Mouse (Mus musculus): Measurements from ENCODE around the gene Gata2. TPM values are rescaled to one million over a fixed set of nuclear protein-coding genes. Genes with fewer than 3 reads are reported as not detected.
A peak's percentile ranks its signal among the peaks of the same experiment; 100 is the strongest.
"Not testable (repeated sequence)": the region's sequence is repeated elsewhere in the genome, so short reads cannot be mapped to it uniquely, and the experiment has no call there.

Gata2 gene
- polyA plus RNA-seq (2015; fragmentation: Nextera tagmentation; extraction: Ambion mirVana): 66.3 and 68.9 TPM in 2 replicates

GRCm38 (mm10) chr6:88193433-88194052 lies at the start of gene Gata2:
Gata2 (plus strand) TSS chr6:88193891.
- no peak for ATAC-seq (ENCODE audit: low FRiP score, low TSS enrichment)
- Histone ChIP-seq H3K27me3 (ENCODE audit: insufficient read depth, low read length) (peaks cover 100% of the 10 kb centered on the region), H3K9me3 (ENCODE audit: low read length) (no peaks in the 10 kb centered on the region), H3K9ac (replicated peaks; ENCODE audit: low read length) (peak within 1 kb of the TSS; percentile 53), H3K4me2 (replicated peaks; ENCODE audit: low read depth, low read length) (peak within 1 kb of the TSS; percentile 79), H3K27ac (ENCODE audit: low read length) (no peak within 1 kb of the TSS), H3K36me3 (ENCODE audit: insufficient read depth, low read length) (no peaks in the 10 kb centered on the region), H3K4me1 (ENCODE audit: insufficient read depth, low read length) (peaks cover 39% of the 10 kb centered on the region), H3K4me3 (ENCODE audit: low read length) (peak within 1 kb of the TSS; percentile 44)
- 2% methylated on average over 55 of the region's 57 CpGs for WGBS

GRCm38 (mm10) chr6:88145793-88146192 lies 47.9 kb upstream of the Gata2 start:
- H3K27ac ChIP-seq (ENCODE audit: low read length): no peak overlapping the region
- H3K4me3 ChIP-seq (ENCODE audit: low read length): no peak overlapping the region
- ATAC-seq (ENCODE audit: low FRiP score, low TSS enrichment): 0 out of 2 replicates have a peak, but pooled peaks have one; percentile 11
- no peaks in the 10 kb centered on the region for H3K36me3 ChIP-seq (ENCODE audit: insufficient read depth, low read length)
- no peaks in the 10 kb centered on the region for H3K27me3 ChIP-seq (ENCODE audit: insufficient read depth, low read length)
- no peak overlapping the region for H3K9ac ChIP-seq (replicated peaks; ENCODE audit: low read length)
- WGBS: 67% methylated on average over 4 of the region's 4 CpGs
- H3K9me3 ChIP-seq (ENCODE audit: low read length): no peaks in the 10 kb centered on the region
- peaks cover 2% of the 10 kb centered on the region; the same call in 1 of the 2 replicates for H3K4me1 ChIP-seq (ENCODE audit: insufficient read depth, low read length)
- H3K4me2 ChIP-seq (replicated peaks; ENCODE audit: low read depth, low read length): no peak overlapping the region

GRCm38 (mm10) chr6:88146576-88146975 lies 47.1 kb upstream of the Gata2 start:
- no peaks in the 10 kb centered on the region for H3K36me3 ChIP-seq (ENCODE audit: insufficient read depth, low read length)
- no peak overlapping the region for H3K4me2 ChIP-seq (replicated peaks; ENCODE audit: low read depth, low read length)
- no peak for ATAC-seq (ENCODE audit: low FRiP score, low TSS enrichment)
- no peak overlapping the region for H3K4me3 ChIP-seq (ENCODE audit: low read length)
- H3K27me3 ChIP-seq (ENCODE audit: insufficient read depth, low read length): no peaks in the 10 kb centered on the region
- H3K27ac ChIP-seq (ENCODE audit: low read length): 0 out of 2 replicates have a peak overlapping the region, but pooled peaks have one; percentile 6
- whole genome bisulfite sequencing: 69% methylated on average over 8 of the region's 8 CpGs
- H3K9me3 ChIP-seq (ENCODE audit: low read length): no peaks in the 10 kb centered on the region
- H3K4me1 ChIP-seq (ENCODE audit: insufficient read depth, low read length): no peaks in the 10 kb centered on the region
- H3K9ac ChIP-seq (replicated peaks; ENCODE audit: low read length): no peak overlapping the region

- no peaks in the 10 kb centered on the region for H3K9me3 ChIP-seq (ENCODE audit: low read length)
- no peaks in the 10 kb centered on the region for H3K36me3 ChIP-seq (ENCODE audit: insufficient read depth, low read length)
- H3K4me1 ChIP-seq (ENCODE audit: insufficient read depth, low read length): no peaks in the 10 kb centered on the region
- H3K27ac ChIP-seq (ENCODE audit: low read length): peak overlapping the region; percentile 6; the same call in 1 of the 2 replicates
- no peak overlapping the region for H3K4me2 ChIP-seq (replicated peaks; ENCODE audit: low read depth, low read length)
- H3K9ac ChIP-seq (replicated peaks; ENCODE audit: low read length): no peak overlapping the region
- ATAC-seq (ENCODE audit: low FRiP score, low TSS enrichment): peak; percentile 68
- H3K27me3 ChIP-seq (ENCODE audit: insufficient read depth, low read length): no peaks in the 10 kb centered on the region
- H3K4me3 ChIP-seq (ENCODE audit: low read length): no peak overlapping the region
- 62% methylated on average over 16 of the region's 16 CpGs for WGBS
Observed at GRCm38 (mm10) chr6:88147411-88148003, 46.2 kb upstream of the Gata2 start.

- H3K9ac ChIP-seq (replicated peaks; ENCODE audit: low read length): no peak overlapping the region
- no peak overlapping the region for H3K4me3 ChIP-seq (ENCODE audit: low read length)
- no peak overlapping the region for H3K27ac ChIP-seq (ENCODE audit: low read length)
- H3K4me1 ChIP-seq (ENCODE audit: insufficient read depth, low read length): no peaks in the 10 kb centered on the region
- no peaks in the 10 kb centered on the region for H3K36me3 ChIP-seq (ENCODE audit: insufficient read depth, low read length)
- H3K27me3 ChIP-seq (ENCODE audit: insufficient read depth, low read length): no peaks in the 10 kb centered on the region
- H3K4me2 ChIP-seq (replicated peaks; ENCODE audit: low read depth, low read length): no peak overlapping the region
- WGBS: 68% methylated on average over 4 of the region's 4 CpGs
- ATAC-seq (ENCODE audit: low FRiP score, low TSS enrichment): no peak
- H3K9me3 ChIP-seq (ENCODE audit: low read length): no peaks in the 10 kb centered on the region
Observed at GRCm38 (mm10) chr6:88151335-88151734, 42.4 kb upstream of the Gata2 start.

- H3K9ac ChIP-seq (replicated peaks; ENCODE audit: low read length): no peak overlapping the region
- H3K4me2 ChIP-seq (replicated peaks; ENCODE audit: low read depth, low read length): no peak overlapping the region
- H3K27me3 ChIP-seq (ENCODE audit: insufficient read depth, low read length): no peaks in the 10 kb centered on the region
- no peaks in the 10 kb centered on the region for H3K9me3 ChIP-seq (ENCODE audit: low read length)
- no peak overlapping the region for H3K27ac ChIP-seq (ENCODE audit: low read length)
- peak; percentile 33; the same call in 1 of the 2 replicates for ATAC-seq (ENCODE audit: low FRiP score, low TSS enrichment)
- no peaks in the 10 kb centered on the region for H3K36me3 ChIP-seq (ENCODE audit: insufficient read depth, low read length)
- no peaks in the 10 kb centered on the region for H3K4me1 ChIP-seq (ENCODE audit: insufficient read depth, low read length)
- 68% methylated on average over 14 of the region's 14 CpGs for WGBS
- no peak overlapping the region for H3K4me3 ChIP-seq (ENCODE audit: low read length)
Observed at GRCm38 (mm10) chr6:88152127-88152705, 41.5 kb upstream of the Gata2 start.

- no peaks in the 10 kb centered on the region for H3K9me3 ChIP-seq (ENCODE audit: low read length)
- no peaks in the 10 kb centered on the region for H3K36me3 ChIP-seq (ENCODE audit: insufficient read depth, low read length)
- WGBS: 67% methylated on average over 6 of the region's 6 CpGs
- ATAC-seq (ENCODE audit: low FRiP score, low TSS enrichment): no peak
- H3K27ac ChIP-seq (ENCODE audit: low read length): no peak overlapping the region
- H3K27me3 ChIP-seq (ENCODE audit: insufficient read depth, low read length): no peaks in the 10 kb centered on the region
- H3K9ac ChIP-seq (replicated peaks; ENCODE audit: low read length): no peak overlapping the region
- H3K4me2 ChIP-seq (replicated peaks; ENCODE audit: low read depth, low read length): no peak overlapping the region
- H3K4me1 ChIP-seq (ENCODE audit: insufficient read depth, low read length): no peaks in the 10 kb centered on the region
- H3K4me3 ChIP-seq (ENCODE audit: low read length): no peak overlapping the region
Observed at GRCm38 (mm10) chr6:88152979-88153378, 40.7 kb upstream of the Gata2 start.

GRCm38 (mm10) chr6:88155614-88156013 lies 38.1 kb upstream of the Gata2 start:
- ATAC-seq (ENCODE audit: low FRiP score, low TSS enrichment); H3K4me2 ChIP-seq (replicated peaks; ENCODE audit: low read depth, low read length); H3K9me3 ChIP-seq (ENCODE audit: low read length); H3K4me3 ChIP-seq (ENCODE audit: low read length); H3K27me3 ChIP-seq (ENCODE audit: insufficient read depth, low read length); H3K4me1 ChIP-seq (ENCODE audit: insufficient read depth, low read length); H3K27ac ChIP-seq (ENCODE audit: low read length); H3K9ac ChIP-seq (replicated peaks; ENCODE audit: low read length); H3K36me3 ChIP-seq (ENCODE audit: insufficient read depth, low read length): not testable (repeated sequence)
- 87% methylated on average over 6 of the region's 6 CpGs for WGBS

- Histone ChIP-seq H3K4me1 (ENCODE audit: insufficient read depth, low read length) (no peaks in the 10 kb centered on the region), H3K9ac (replicated peaks; ENCODE audit: low read length) (no peak overlapping the region), H3K4me2 (replicated peaks; ENCODE audit: low read depth, low read length) (no peak overlapping the region), H3K36me3 (ENCODE audit: insufficient read depth, low read length) (no peaks in the 10 kb centered on the region), H3K4me3 (ENCODE audit: low read length) (no peak overlapping the region), H3K27me3 (ENCODE audit: insufficient read depth, low read length) (no peaks in the 10 kb centered on the region), H3K9me3 (ENCODE audit: low read length) (no peaks in the 10 kb centered on the region), H3K27ac (ENCODE audit: low read length) (no peak overlapping the region)
- 83% methylated on average over 5 of the region's 5 CpGs for WGBS
- no peak for ATAC-seq (ENCODE audit: low FRiP score, low TSS enrichment)
Observed at GRCm38 (mm10) chr6:88158790-88159189, 34.9 kb upstream of the Gata2 start.

GRCm38 (mm10) chr6:88166054-88166453 lies 27.6 kb upstream of the Gata2 start:
- no peaks in the 10 kb centered on the region for H3K27me3 ChIP-seq (ENCODE audit: insufficient read depth, low read length)
- WGBS: 96% methylated on average over 9 of the region's 9 CpGs
- ATAC-seq (ENCODE audit: low FRiP score, low TSS enrichment): no peak

More at GRCm38 (mm10) chr6:88166054-88166453, 27.6 kb upstream of the Gata2 start:
- Histone ChIP-seq H3K36me3 (ENCODE audit: insufficient read depth, low read length) (no peaks in the 10 kb centered on the region), H3K9me3 (ENCODE audit: low read length) (no peaks in the 10 kb centered on the region), H3K4me3 (ENCODE audit: low read length) (no peak overlapping the region), H3K9ac (replicated peaks; ENCODE audit: low read length) (no peak overlapping the region), H3K4me2 (replicated peaks; ENCODE audit: low read depth, low read length) (no peak overlapping the region), H3K4me1 (ENCODE audit: insufficient read depth, low read length) (no peaks in the 10 kb centered on the region), H3K27ac (ENCODE audit: low read length) (no peak overlapping the region)

All from kidney, embryonic 16.5 days (tissue).